Mouse (Mus musculus) E14TG2a.4 (cell line): Measurements from ENCODE around the gene Gpx4.
"Not testable (repeated sequence)": the region's sequence is repeated elsewhere in the genome, so short reads cannot be mapped to it uniquely, and the experiment has no call there.

Experiments used
- H3K27me3 ChIP-seq: 2 replicates; pipeline ENCODE4 v1.6.1; 2014; ENCODE audit warnings: low read length, control low read depth; ENCODE audit not compliant: insufficient read depth
- H3K36me3 ChIP-seq: 2 replicates; pipeline ENCODE4 v1.6.1; 2014; ENCODE audit warnings: low read length, control low read depth; ENCODE audit not compliant: insufficient read depth
- H3K4me1 ChIP-seq: replicated peaks from 2 replicates; pipeline ENCODE4 v1.6.1; 2014; ENCODE audit warnings: low read depth, low read length, control low read depth
- H3K4me3 ChIP-seq: replicated peaks from 2 replicates; pipeline ENCODE4 v1.5.1; 2014; ENCODE audit warnings: mild to moderate bottlenecking, low read length
- H3K9me3 ChIP-seq: 2 replicates; pipeline ENCODE4 v1.6.1; 2014; ENCODE audit warnings: low read length, control low read depth
- CTCF ChIP-seq: conservative IDR thresholded peaks from 2 replicates; pipeline ENCODE4 v1.5.1; 2014; ENCODE audit warnings: low read length
- NANOG ChIP-seq: IDR thresholded peaks from 2 replicates; pipeline ENCODE4 v1.6.1; 2014; ENCODE audit warnings: borderline replicate concordance, low read length, mixed read lengths
- POU5F1 ChIP-seq: IDR thresholded peaks from 2 replicates; pipeline ENCODE4 v1.6.1; 2014; ENCODE audit warnings: low read length, borderline replicate concordance

Gpx4 gene

GRCm38 (mm10) chr10:80035686-80036085 lies 11.3 kb upstream of the Gpx4 start:
- peak overlapping the region; percentile 99 for H3K4me3 ChIP-seq
- H3K27me3 ChIP-seq: no peaks in the 10 kb centered on the region
- H3K4me1 ChIP-seq: peaks cover 89% of the 10 kb centered on the region
- H3K36me3 ChIP-seq: peaks cover 61% of the 10 kb centered on the region
- no peaks in the 10 kb centered on the region for H3K9me3 ChIP-seq
- TF ChIP-seq POU5F1: no peak
- no peak for TF ChIP-seq NANOG
- TF ChIP-seq CTCF: no peak

GRCm38 (mm10) chr10:80036832-80037231 lies 10.1 kb upstream of the Gpx4 start:
- Histone ChIP-seq H3K4me1 (peaks cover 85% of the 10 kb centered on the region), H3K9me3 (no peaks in the 10 kb centered on the region), H3K27me3 (no peaks in the 10 kb centered on the region), H3K36me3 (peaks cover 51% of the 10 kb centered on the region), H3K4me3 (peak overlapping the region; percentile 99)
- TF ChIP-seq POU5F1 (no peak), CTCF (no peak)

- peaks cover 80% of the 10 kb centered on the region for H3K4me1 ChIP-seq
- no peaks in the 10 kb centered on the region for H3K9me3 ChIP-seq
- no peak for TF ChIP-seq POU5F1
- TF ChIP-seq CTCF: no peak
- TF ChIP-seq NANOG: no peak
- H3K27me3 ChIP-seq: no peaks in the 10 kb centered on the region
- peaks cover 43% of the 10 kb centered on the region for H3K36me3 ChIP-seq
- peak within 1 kb of the TSS; percentile 99 for H3K4me3 ChIP-seq
Measured at GRCm38 (mm10) chr10:80039559-80039979, 7.4 kb upstream of the Gpx4 start, which contains the start of gene Polr2e. Polr2e (minus strand) TSS chr10:80039795.

GRCm38 (mm10) chr10:80041409-80042060 lies 5.4 kb upstream of the Gpx4 start:
- H3K4me3 ChIP-seq, H3K27me3 ChIP-seq, H3K9me3 ChIP-seq: not testable (repeated sequence)
- peaks cover 23% of the 10 kb centered on the region for H3K36me3 ChIP-seq
- peaks cover 74% of the 10 kb centered on the region for H3K4me1 ChIP-seq

GRCm38 (mm10) chr10:80044087-80044486 lies 2.9 kb upstream of the Gpx4 start:
- TF ChIP-seq CTCF (no peak), NANOG (no peak), POU5F1 (no peak)
- Histone ChIP-seq H3K9me3 (no peaks in the 10 kb centered on the region), H3K4me3 (peak overlapping the region; percentile 17; the same call in 1 of the 2 replicates), H3K36me3 (no peaks in the 10 kb centered on the region), H3K27me3 (no peaks in the 10 kb centered on the region), H3K4me1 (peaks cover 77% of the 10 kb centered on the region)

- Histone ChIP-seq H3K4me1 (peaks cover 85% of the 10 kb centered on the region), H3K4me3 (peak overlapping the region; percentile 77)
- not testable (repeated sequence) for H3K36me3 ChIP-seq, H3K27me3 ChIP-seq, H3K9me3 ChIP-seq
Measured at GRCm38 (mm10) chr10:80045364-80045763, 1.6 kb upstream of the Gpx4 start.

GRCm38 (mm10) chr10:80045766-80046165 lies 1.2 kb upstream of the Gpx4 start:
- peaks cover 5% of the 10 kb centered on the region; the same call in 1 of the 2 replicates for H3K36me3 ChIP-seq
- no peaks in the 10 kb centered on the region for H3K27me3 ChIP-seq
- H3K4me1 ChIP-seq: peaks cover 85% of the 10 kb centered on the region
- H3K9me3 ChIP-seq: no peaks in the 10 kb centered on the region
- peak overlapping the region; percentile 77 for H3K4me3 ChIP-seq
- TF ChIP-seq POU5F1: peak; percentile 32; the same call in 1 of the 2 replicates
- no peak; the same call in 1 of the 2 replicates for TF ChIP-seq NANOG

- Histone ChIP-seq H3K27me3 (no peaks in the 10 kb centered on the region), H3K9me3 (no peaks in the 10 kb centered on the region), H3K4me3 (peak overlapping the region; percentile 77), H3K36me3 (peaks cover 8% of the 10 kb centered on the region; the same call in 1 of the 2 replicates), H3K4me1 (peaks cover 85% of the 10 kb centered on the region)
- TF ChIP-seq CTCF (no peak), POU5F1 (no peak), NANOG (no peak)
Measured at GRCm38 (mm10) chr10:80048396-80048795, 1.4 kb downstream of the Gpx4 start.

GRCm38 (mm10) chr10:80048834-80049233 lies 1.9 kb downstream of the Gpx4 start:
- no peaks in the 10 kb centered on the region for H3K9me3 ChIP-seq
- H3K27me3 ChIP-seq: no peaks in the 10 kb centered on the region
- peaks cover 8% of the 10 kb centered on the region; the same call in 1 of the 2 replicates for H3K36me3 ChIP-seq
- H3K4me3 ChIP-seq: peak overlapping the region; percentile 77
- TF ChIP-seq NANOG (no peak), CTCF (no peak), POU5F1 (no peak)
- peaks cover 81% of the 10 kb centered on the region for H3K4me1 ChIP-seq
